Mouse (Mus musculus) forebrain, embryonic 13.5 days (tissue): ENCODE measurements at regions not wholly inside any gene's neighbourhood (a gene's known extent, or its start where the extent isn't known, plus 50 kb on each side); places are given as distances from the start of the nearest gene placed in this dataset.

Source experiments
- ATAC-seq: fragments of 200-750 bp; cut with Nextera tagmentation; 2 replicates; pipeline ENCODE4 v1.8.0; 2017
- H3K27ac ChIP-seq: fragments of 300-500 bp; sonication (generic); 2 replicates; pipeline ENCODE4 v1.5.1; 2015; ENCODE audit warnings: inconsistent platforms, mild to moderate bottlenecking, moderate library complexity
- H3K27me3 ChIP-seq: fragments of 300-500 bp; sonication (generic); 2 replicates; pipeline ENCODE4 v1.6.1; 2015; ENCODE audit warnings: mild to moderate bottlenecking, inconsistent platforms
- H3K36me3 ChIP-seq: fragments of 300-500 bp; sonication (generic); 2 replicates; pipeline ENCODE4 v1.6.1; 2015; ENCODE audit warnings: mild to moderate bottlenecking, inconsistent platforms; ENCODE audit not compliant: poor library complexity, severe bottlenecking
- H3K4me1 ChIP-seq: fragments of 300-500 bp; sonication (generic); 2 replicates; pipeline ENCODE4 v1.6.1; 2015; ENCODE audit warnings: inconsistent platforms
- H3K4me2 ChIP-seq: fragments of 300-500 bp; sonication (generic); 2 replicates; pipeline ENCODE4 v1.6.1; 2015; ENCODE audit warnings: inconsistent platforms, mild to moderate bottlenecking, moderate library complexity
- H3K4me3 ChIP-seq: fragments of 300-500 bp; sonication (generic); 2 replicates; pipeline ENCODE4 v1.5.1; 2015; ENCODE audit warnings: mild to moderate bottlenecking, inconsistent platforms
- H3K9ac ChIP-seq: fragments of 300-500 bp; sonication (generic); 2 replicates; pipeline ENCODE4 v1.6.1; 2015; ENCODE audit warnings: mild to moderate bottlenecking, inconsistent platforms
- H3K9me3 ChIP-seq: fragments of 300-500 bp; sonication (generic); replicated peaks from 2 replicates; pipeline ENCODE4 v1.6.1; 2016; ENCODE audit warnings: inconsistent platforms
- WGBS: fragments of 180-500 bp; shearing (Covaris S2); methylation state at CpG from one replicate; pipeline ENCODE4 v1.1.7; 2015; 5-methylcytosine and 5-hydroxymethylcytosine counted together

DNA sequence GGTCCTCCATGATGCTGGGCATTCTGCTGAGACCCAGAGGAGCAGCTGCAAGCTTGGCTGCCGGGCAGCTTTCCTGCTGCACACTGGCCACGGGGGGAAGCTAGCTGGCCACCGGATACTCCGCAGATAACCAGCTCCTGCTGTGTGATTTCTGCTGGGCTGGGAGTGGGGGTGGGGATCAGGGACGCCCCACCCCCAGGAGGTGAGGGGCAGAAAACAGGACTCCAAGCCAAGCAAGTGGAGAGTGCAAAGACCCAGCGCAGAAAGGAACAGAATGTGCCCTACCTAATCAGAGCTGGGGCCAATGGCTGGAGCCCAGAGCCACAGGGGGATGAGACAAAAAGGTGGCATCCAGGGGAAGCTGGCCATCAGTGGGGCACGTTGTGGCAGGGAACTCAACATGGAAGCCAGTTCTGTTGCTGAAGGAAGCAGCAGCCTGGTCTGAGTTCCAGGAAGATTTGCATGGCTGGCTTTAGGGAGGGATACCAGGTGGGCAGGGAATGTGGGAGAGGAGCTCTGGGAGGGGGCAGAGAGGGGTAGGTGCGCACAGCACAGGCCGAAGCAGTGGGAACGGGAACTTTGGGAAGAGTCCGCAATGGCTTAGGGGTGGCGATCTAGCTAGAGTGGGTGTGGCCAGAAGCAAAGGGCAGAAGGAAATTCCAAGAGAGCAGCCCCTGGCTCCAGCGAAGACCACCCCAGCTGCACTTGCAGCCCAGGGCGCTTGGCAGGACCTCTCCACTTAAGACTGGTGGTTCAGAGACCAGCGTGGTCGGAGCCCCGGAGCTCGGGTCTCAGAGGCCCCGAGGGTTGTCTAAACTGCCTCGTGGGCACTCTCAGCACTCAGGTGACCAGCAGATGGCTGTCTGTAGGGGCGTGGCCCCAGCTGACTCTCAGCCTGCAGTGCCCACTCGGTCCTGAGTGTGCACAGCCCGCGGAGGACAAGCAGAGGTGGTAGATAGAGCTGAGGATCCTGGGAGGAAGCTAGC lies 86.6 kb downstream of the 1700001O22Rik start:
- peak overlapping the region; percentile 53 for H3K9ac ChIP-seq
- H3K4me3 ChIP-seq, result no peak overlapping the region
- no peak for ATAC-seq
- H3K36me3 ChIP-seq, result no peaks in the 10 kb centered on the region
- H3K4me1 ChIP-seq, result peaks cover 78% of the 10 kb centered on the region
- WGBS, result 2% methylated on average over 24 of the region's 24 CpGs
- H3K27ac ChIP-seq, result peak overlapping the region; percentile 100
- H3K4me2 ChIP-seq, result peak overlapping the region; percentile 72
- H3K27me3 ChIP-seq, result no peaks in the 10 kb centered on the region
- H3K9me3 ChIP-seq, result no peaks in the 10 kb centered on the region

DNA sequence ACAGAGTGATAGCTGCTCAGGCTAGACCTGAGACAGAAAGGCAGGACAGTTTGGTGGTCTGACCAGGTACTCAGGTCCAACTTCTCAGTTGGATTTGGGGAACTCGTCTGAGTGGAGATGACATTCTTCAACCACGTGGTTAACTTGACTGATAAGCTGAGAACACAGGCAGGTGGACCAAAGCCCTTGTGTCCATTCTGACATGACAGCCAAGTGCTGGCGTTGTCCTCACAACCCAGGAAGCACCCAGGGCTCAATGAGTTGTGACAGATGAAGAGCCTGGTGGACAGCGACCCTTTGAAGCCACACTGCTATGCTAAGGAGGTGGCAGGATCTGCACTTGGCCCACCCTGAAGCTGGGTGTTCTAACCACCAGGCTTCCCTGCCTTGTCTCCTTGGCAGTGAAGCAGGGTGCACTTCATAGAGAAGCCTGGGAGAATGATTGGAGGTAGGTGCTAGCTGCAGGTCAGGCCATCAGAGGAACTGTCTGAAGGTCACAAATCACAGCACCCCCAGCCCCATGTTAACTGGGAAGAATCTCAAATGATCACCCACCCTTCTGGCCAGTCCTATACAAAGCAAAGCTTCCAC lies 87.6 kb downstream of the 1700001O22Rik start:
- Histone ChIP-seq H3K4me1 (peaks cover 78% of the 10 kb centered on the region), H3K4me2 (no peak overlapping the region), H3K27me3 (no peaks in the 10 kb centered on the region)

DNA sequence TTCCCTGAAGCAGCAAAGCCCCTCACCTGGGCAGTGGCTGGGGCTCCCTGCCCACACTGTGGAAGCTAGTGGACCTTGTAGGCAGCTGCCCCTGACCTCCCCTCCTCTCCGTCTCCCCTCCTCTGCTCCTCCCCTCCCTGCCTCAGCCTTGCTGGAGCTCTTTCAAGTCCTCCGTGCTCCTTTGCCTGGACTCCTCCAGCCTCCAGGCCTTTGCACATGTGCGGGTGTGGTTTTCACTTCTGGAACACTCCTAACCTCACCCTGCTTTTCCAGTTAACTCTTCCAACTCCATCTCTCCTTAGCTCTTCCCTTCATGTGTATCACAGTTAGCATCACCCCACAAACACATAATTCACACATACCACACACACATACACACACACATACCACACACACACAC lies 89.9 kb downstream of the 1700001O22Rik start:
- H3K27ac ChIP-seq, result peak overlapping the region; percentile 98
- 7% methylated on average over 3 of the region's 3 CpGs for WGBS
- H3K9ac ChIP-seq, result no peak overlapping the region
- no peak for ATAC-seq
- peaks cover 77% of the 10 kb centered on the region for H3K4me1 ChIP-seq
- no peaks in the 10 kb centered on the region for H3K36me3 ChIP-seq
- no peaks in the 10 kb centered on the region for H3K9me3 ChIP-seq
- no peaks in the 10 kb centered on the region for H3K27me3 ChIP-seq
- H3K4me3 ChIP-seq, result no peak overlapping the region
- H3K4me2 ChIP-seq, result no peak overlapping the region

More for the DNA sequence above, 87.6 kb downstream of the 1700001O22Rik start:
- peak overlapping the region; percentile 100 for H3K27ac ChIP-seq
- 71% methylated on average over 4 of the region's 4 CpGs for WGBS
- no peak overlapping the region for H3K4me3 ChIP-seq
- H3K9me3 ChIP-seq, result no peaks in the 10 kb centered on the region
- H3K36me3 ChIP-seq, result no peaks in the 10 kb centered on the region
- ATAC-seq, result no peak
- peak overlapping the region; percentile 53 for H3K9ac ChIP-seq

DNA sequence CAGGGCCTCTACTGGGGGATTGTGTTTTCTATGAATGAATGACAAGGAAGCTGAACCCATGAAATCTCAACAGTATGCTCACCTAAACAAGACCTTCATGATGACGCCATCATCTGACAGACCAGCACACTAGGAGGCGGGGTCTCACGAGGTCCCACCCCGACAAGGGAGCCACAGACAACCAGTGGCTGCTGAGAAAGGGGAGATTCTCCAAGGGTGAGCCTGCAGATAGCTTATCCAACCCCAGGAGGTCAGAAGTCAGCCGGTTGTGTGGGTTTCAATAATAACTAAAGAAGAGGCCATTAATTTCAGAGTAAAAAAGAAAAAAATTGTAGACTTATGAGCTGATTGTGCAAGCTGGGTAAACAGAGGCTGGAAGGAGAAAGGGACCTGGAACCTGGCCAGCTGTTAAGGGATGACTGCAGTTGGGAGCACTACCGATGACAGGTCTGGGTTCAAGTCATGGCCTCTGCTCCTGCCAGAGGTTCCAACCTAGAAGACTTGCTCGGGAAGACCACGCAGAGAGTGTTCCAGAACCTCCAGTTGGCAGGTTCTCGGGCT lies 90.5 kb downstream of the 1700001O22Rik start:
- peak overlapping the region; percentile 81; the same call in 1 of the 2 replicates for H3K9ac ChIP-seq
- H3K4me1 ChIP-seq, result peaks cover 76% of the 10 kb centered on the region
- no peaks in the 10 kb centered on the region for H3K27me3 ChIP-seq
- no peak overlapping the region for H3K4me3 ChIP-seq
- WGBS, result 64% methylated on average over 9 of the region's 9 CpGs
- peak overlapping the region; percentile 98 for H3K27ac ChIP-seq
- ATAC-seq, result no peak
- H3K36me3 ChIP-seq, result no peaks in the 10 kb centered on the region
- peak overlapping the region; percentile 76 for H3K4me2 ChIP-seq
- H3K9me3 ChIP-seq, result no peaks in the 10 kb centered on the region

DNA sequence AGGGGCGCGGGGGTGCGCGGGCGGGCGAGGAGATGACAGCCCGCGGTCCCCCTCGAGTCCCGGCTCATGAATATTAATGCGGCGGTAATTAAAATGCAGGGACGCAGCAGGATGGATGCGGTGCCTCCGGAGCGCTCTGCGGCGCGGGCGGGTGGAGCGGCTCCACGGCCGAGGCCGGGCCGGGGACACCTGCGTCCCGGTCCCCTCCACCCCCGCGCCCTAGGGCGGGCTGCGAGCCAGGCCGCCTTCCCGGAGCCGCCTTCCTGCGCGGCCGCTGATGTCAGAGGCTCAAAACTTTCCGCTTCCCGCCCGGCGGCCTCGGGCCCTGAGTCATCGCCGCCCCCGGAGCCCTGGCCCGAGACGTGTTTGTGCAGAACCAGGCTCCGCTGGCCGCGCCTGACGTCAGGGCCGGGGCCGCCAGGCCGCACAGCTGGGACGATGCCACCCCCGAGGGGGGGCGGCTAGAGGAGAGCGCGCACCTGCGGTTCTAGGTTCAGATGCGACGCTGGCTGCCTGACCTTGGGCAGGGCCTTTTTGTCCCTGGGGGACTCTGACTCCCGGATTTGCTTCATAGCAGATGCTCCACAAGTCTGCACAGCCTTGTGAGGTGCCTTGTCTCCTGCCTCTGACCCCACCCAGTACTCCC lies 91.5 kb downstream of the 1700001O22Rik start:
- WGBS, result under 1% methylated on average over 56 of the region's 63 CpGs
- H3K4me3 ChIP-seq, result peak overlapping the region; percentile 40
- no peaks in the 10 kb centered on the region for H3K27me3 ChIP-seq
- H3K4me2 ChIP-seq, result peak overlapping the region; percentile 76
- H3K36me3 ChIP-seq, result no peaks in the 10 kb centered on the region
- no peaks in the 10 kb centered on the region for H3K9me3 ChIP-seq
- H3K9ac ChIP-seq, result peak overlapping the region; percentile 81
- peaks cover 75% of the 10 kb centered on the region for H3K4me1 ChIP-seq
- ATAC-seq, result peak; percentile 78
- peak overlapping the region; percentile 98 for H3K27ac ChIP-seq

DNA sequence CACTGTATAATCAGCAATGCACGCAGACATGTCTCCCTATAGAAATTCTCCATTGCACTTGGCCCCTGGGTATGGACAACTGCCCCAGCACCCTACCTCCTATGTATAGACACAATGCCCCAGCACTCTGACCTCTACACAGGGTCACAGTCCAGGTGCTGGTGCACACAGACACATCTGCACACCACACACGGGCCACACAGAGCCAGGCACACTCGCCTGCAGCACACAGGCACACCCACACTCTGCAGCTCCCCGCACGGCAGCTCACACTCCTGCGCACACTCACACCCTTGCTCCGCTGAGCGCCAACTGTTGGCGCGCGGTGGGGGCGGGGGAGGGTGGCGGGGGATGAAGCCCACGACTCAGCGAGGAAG lies 92.0 kb downstream of the 1700001O22Rik start:
- peak overlapping the region; percentile 98 for H3K27ac ChIP-seq
- peak overlapping the region; percentile 40 for H3K4me3 ChIP-seq
- no peaks in the 10 kb centered on the region for H3K27me3 ChIP-seq
- WGBS, result 3% methylated on average over 15 of the region's 15 CpGs
- H3K36me3 ChIP-seq, result no peaks in the 10 kb centered on the region
- peak overlapping the region; percentile 76 for H3K4me2 ChIP-seq
- no peaks in the 10 kb centered on the region for H3K9me3 ChIP-seq
- peaks cover 73% of the 10 kb centered on the region for H3K4me1 ChIP-seq
- H3K9ac ChIP-seq, result peak overlapping the region; percentile 81
- peak; percentile 80 for ATAC-seq

DNA sequence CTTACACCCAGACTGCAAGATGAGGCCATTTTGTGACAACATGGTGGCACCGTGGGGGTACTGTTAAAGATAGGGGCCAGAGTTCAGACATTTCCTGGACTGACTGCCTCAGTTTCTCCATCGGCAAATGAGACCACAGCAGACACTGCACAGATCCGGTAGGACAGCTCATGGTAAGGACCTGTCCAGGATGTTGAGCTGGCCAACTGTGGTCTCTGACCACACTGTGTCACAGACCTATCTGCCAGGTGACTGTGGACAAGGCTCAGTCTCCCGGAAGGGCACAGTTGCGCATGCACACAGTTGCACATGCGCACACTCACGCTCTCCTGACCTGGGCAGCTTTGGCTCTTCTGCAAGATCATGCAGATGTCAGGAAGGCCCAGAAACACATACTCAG lies 92.6 kb downstream of the 1700001O22Rik start:
- WGBS, result 94% methylated on average over 7 of the region's 7 CpGs
- Histone ChIP-seq H3K36me3 (no peaks in the 10 kb centered on the region), H3K27ac (peak overlapping the region; percentile 98), H3K27me3 (no peaks in the 10 kb centered on the region), H3K4me2 (peak overlapping the region; percentile 76; the same call in 1 of the 2 replicates), H3K4me3 (no peak overlapping the region), H3K9me3 (no peaks in the 10 kb centered on the region), H3K9ac (peak overlapping the region; percentile 81), H3K4me1 (peaks cover 73% of the 10 kb centered on the region)
- no peak for ATAC-seq

DNA sequence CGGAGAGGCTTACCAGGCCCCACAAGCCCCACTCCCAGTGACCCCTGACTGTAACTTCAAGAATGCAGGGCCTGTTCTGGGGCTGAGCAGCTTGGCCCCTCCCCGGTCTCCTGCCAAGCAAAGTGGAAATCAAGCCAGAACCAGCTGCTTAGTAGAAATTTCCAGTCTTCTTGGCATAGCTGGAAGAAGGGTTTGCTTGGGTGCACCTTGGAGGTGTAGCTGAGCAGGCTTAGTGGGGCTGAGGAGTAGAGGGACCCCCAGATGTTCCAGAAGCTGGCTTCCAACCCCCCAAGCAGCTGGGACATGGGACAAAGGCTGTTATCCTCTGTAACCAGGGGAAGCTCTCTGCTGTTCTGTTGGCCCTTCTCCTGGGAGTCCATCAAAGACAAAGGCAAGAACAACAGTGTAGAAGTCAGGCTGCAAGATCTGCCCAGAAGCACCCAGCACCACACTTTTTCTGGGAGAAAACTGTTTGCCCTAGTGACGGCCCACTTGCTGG lies 94.0 kb downstream of the 1700001O22Rik start:
- no peak overlapping the region for H3K9ac ChIP-seq
- no peaks in the 10 kb centered on the region for H3K36me3 ChIP-seq
- ATAC-seq, result no peak
- H3K9me3 ChIP-seq, result no peaks in the 10 kb centered on the region; the same call in 1 of the 2 replicates
- H3K4me1 ChIP-seq, result peaks cover 75% of the 10 kb centered on the region
- peak overlapping the region; percentile 99 for H3K27ac ChIP-seq
- no peaks in the 10 kb centered on the region for H3K27me3 ChIP-seq
- H3K4me3 ChIP-seq, result no peak overlapping the region
- WGBS, result 65% methylated on average over 3 of the region's 3 CpGs
- no peak overlapping the region for H3K4me2 ChIP-seq

DNA sequence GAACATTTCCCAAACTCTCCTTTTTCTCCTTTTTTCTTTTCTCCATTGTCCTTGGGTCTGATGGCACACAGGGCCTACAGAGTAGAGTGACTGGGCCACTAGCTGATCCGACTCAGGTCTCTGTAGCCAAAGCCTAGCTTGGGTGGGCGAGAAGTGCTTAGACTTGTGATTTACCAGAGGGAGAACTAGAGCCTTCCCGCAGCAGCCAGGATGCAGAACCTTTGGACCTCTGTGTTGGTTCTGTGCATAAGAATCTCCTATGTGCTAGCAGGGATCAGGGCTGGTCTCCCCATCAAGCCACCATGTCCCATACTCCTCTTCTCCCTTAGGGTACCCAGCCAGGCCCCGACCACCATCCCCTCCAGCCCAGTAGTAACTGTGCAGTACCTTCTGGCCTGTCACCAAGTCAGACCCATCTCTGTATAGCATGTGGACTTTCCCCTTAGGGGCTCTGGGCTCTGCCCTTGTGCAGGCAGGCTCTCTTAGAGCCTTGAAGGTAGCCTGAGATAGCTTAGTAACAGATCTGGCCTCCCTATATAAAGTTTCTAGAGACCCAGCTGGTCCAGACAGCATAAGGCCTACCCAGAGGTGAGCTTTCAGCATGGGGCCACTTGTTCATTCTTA lies 94.6 kb downstream of the 1700001O22Rik start:
- Histone ChIP-seq H3K27ac (peak overlapping the region; percentile 99), H3K4me2 (peak overlapping the region; percentile 77), H3K4me1 (peaks cover 74% of the 10 kb centered on the region), H3K4me3 (no peak overlapping the region), H3K9me3 (no peaks in the 10 kb centered on the region; the same call in 1 of the 2 replicates), H3K27me3 (no peaks in the 10 kb centered on the region), H3K36me3 (no peaks in the 10 kb centered on the region), H3K9ac (peak overlapping the region; percentile 77)
- WGBS, result 65% methylated on average over 4 of the region's 4 CpGs
- no peak for ATAC-seq

DNA sequence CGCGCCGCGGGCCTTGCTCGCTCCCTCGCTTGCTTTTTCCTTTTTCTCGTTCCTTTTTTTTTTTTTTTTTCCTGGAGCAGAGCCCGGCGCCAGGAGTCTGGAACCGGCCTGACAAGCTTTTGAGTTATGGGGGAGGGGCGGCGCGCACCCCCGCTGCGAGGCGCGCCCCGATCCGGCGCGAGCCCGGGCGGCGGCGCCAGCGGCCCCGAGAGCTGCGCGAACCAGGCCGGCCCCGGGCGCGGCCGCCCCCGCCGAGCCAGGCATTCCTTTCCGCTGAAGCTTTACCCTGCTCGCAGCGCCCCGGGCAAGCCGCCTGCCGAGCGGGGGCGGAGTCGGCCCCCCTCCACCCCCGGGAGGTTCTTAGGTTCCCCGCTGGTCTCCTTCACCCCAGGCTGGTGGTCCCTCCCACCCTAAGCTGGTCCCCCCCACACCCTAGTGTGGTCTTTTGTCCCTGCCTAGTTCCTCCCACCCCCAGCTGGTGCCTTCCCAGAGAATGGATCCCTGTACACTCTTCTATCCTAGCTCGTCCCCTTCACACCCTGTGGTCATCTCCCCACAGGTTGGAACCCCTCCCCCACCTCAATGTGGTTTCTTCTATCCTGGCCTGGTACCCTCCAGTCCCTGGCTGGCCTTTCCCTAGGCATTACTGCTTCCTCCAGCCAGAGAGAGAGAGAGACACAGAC lies 95.3 kb downstream of the 1700001O22Rik start:
- peak; percentile 56 for ATAC-seq
- Histone ChIP-seq H3K9me3 (no peaks in the 10 kb centered on the region; the same call in 1 of the 2 replicates), H3K4me2 (peak overlapping the region; percentile 77), H3K4me1 (peaks cover 66% of the 10 kb centered on the region), H3K27ac (peak overlapping the region; percentile 99), H3K27me3 (no peaks in the 10 kb centered on the region), H3K36me3 (no peaks in the 10 kb centered on the region), H3K4me3 (peak overlapping the region; percentile 37), H3K9ac (peak overlapping the region; percentile 77)
- WGBS, result under 1% methylated on average over 45 of the region's 48 CpGs
